Mouse (Mus musculus) brain, embryonic 14.5 days (tissue): ENCODE data around the gene Cpa1.

Experiments used
- CTCF ChIP-seq: fragments of 200-500 bp; IDR thresholded peaks from 2 replicates; pipeline ENCODE4 v1.5.1; 2012; ENCODE audit warnings: inconsistent platforms, mild to moderate bottlenecking, moderate library complexity, borderline replicate concordance; ENCODE audit not compliant: insufficient read depth, insufficient read length; ENCODE audit errors: extremely low read depth
- POLR2A ChIP-seq: fragments of 200-500 bp; IDR thresholded peaks from 2 replicates; pipeline ENCODE4 v1.6.1; 2012; ENCODE audit warnings: mild to moderate bottlenecking, inconsistent platforms, borderline replicate concordance; ENCODE audit not compliant: poor library complexity, insufficient read depth, insufficient read length, severe bottlenecking; ENCODE audit errors: extremely low read depth

- TF ChIP-seq CTCF (no peak), POLR2A (no peak)
Measured at GRCm38 (mm10) chr6:30664776-30665175, 25.8 kb downstream of the Cpa1 start.
